ENCODE assay signal across 17 mouse cellular contexts in genomic region chr2:165248967-165249366, GRCm38 (mm10). TPM values are rescaled to one million over a fixed set of nuclear protein-coding genes. Genes with fewer than 3 reads are reported as not detected.
DNase-seq lines count a peak whose midpoint lies in the region; ATAC-seq lines count a peak whose summit lies in the region.
"Had no signal": no experiment of that assay in that cellular context is flagged by ENCODE, and none has a peak within 500 bp of the region (broad histone marks: within the 10 kb centered on the region; RNA-seq: fewer than 3 reads in every experiment).

No protein-coding gene starts in this region.

- DNase-seq in embryo, embryonic 11 days = peak; percentile 35
- no peak for DNase-seq in embryo, embryonic 9.5 days (ENCODE audit: extremely low spot score)
- no peak for DNase-seq in lung, postnatal 25 days (ENCODE audit: low spot score)
- DNase-seq in embryonic facial prominence, embryonic 11.5 days (ENCODE audit: low spot score) = peak; percentile 21
- DNase-seq in retina, embryonic 14.5 days (ENCODE audit: low spot score) = peak; percentile 91
- no peak for DNase-seq in urinary bladder, postnatal 14 days (ENCODE audit: low spot score)
- DNase-seq: heart, postnatal 36 days; kidney, postnatal 14 days; right cerebral cortex, adult 18-20 months; thymus, postnatal 25 days had no signal

- H3K4me3 ChIP-seq in lung, embryonic 15.5 days = no peak overlapping the region
- no peak overlapping the region for H3K4me3 ChIP-seq in embryonic facial prominence, embryonic 11.5 days (ENCODE audit: low read depth, low read length)
- H3K4me3 ChIP-seq: erythroblast, embryonic 14.5 days; heart, embryonic 12.5 days; liver, embryonic 12.5 days had no signal

- WGBS in lung, embryonic 15.5 days = 13% methylated on average over 3 of the region's 3 CpGs
- WGBS in embryonic facial prominence, embryonic 11.5 days = 11% methylated on average over 3 of the region's 3 CpGs

- ATAC-seq in lung, embryonic 15.5 days (ENCODE audit: borderline replicate concordance, extremely low read depth, low FRiP score, low TSS enrichment) = peak; percentile 77
- ATAC-seq in embryonic facial prominence, embryonic 11.5 days (replicated peaks; ENCODE audit: insufficient number of reproducible peaks, low FRiP score, low TSS enrichment, low read depth) = no peak
- ATAC-seq: liver, embryonic 12.5 days; Patski had no signal

- peaks cover 8% of the 10 kb centered on the region; the same call in 1 of the 2 replicates for H3K4me1 ChIP-seq in lung, embryonic 15.5 days
- no peaks in the 10 kb centered on the region for H3K4me1 ChIP-seq in embryonic facial prominence, embryonic 11.5 days (ENCODE audit: control insufficient read depth, insufficient read depth, low read length)
- H3K4me1 ChIP-seq: heart, embryonic 12.5 days; liver, embryonic 12.5 days had no signal

- H3K9ac ChIP-seq in lung, embryonic 15.5 days = no peak overlapping the region
- no peak overlapping the region for H3K9ac ChIP-seq in embryonic facial prominence, embryonic 11.5 days (replicated peaks; ENCODE audit: low read length)
- H3K9ac ChIP-seq: heart, embryonic 12.5 days; liver, embryonic 12.5 days had no signal

- no peak overlapping the region for H3K4me2 ChIP-seq in lung, embryonic 15.5 days
- H3K4me2 ChIP-seq in embryonic facial prominence, embryonic 11.5 days (ENCODE audit: low read depth, low read length) = no peak overlapping the region
- H3K4me2 ChIP-seq: heart, embryonic 12.5 days; liver, embryonic 12.5 days had no signal

- peaks cover 52% of the 10 kb centered on the region for H3K27me3 ChIP-seq in lung, embryonic 15.5 days
- H3K27me3 ChIP-seq in embryonic facial prominence, embryonic 11.5 days (ENCODE audit: control insufficient read depth, insufficient read depth, low read length) = peaks cover 22% of the 10 kb centered on the region

- no peaks in the 10 kb centered on the region for H3K9me3 ChIP-seq in lung, embryonic 15.5 days
- no peaks in the 10 kb centered on the region for H3K9me3 ChIP-seq in embryonic facial prominence, embryonic 11.5 days (replicated peaks; ENCODE audit: control insufficient read depth, low read length)
- H3K9me3 ChIP-seq: heart, embryonic 12.5 days; liver, embryonic 12.5 days had no signal

- H3K36me3 ChIP-seq in lung, embryonic 15.5 days = no peaks in the 10 kb centered on the region
- H3K36me3 ChIP-seq in embryonic facial prominence, embryonic 11.5 days (replicated peaks; ENCODE audit: control insufficient read depth, insufficient read depth, low read depth, low read length) = no peaks in the 10 kb centered on the region
- H3K36me3 ChIP-seq: heart, embryonic 12.5 days; liver, embryonic 12.5 days had no signal

- no peak overlapping the region for H3K27ac ChIP-seq in lung, embryonic 15.5 days
- no peak overlapping the region for H3K27ac ChIP-seq in embryonic facial prominence, embryonic 11.5 days (replicated peaks; ENCODE audit: low read depth, low read length)
- H3K27ac ChIP-seq: liver, embryonic 12.5 days; stomach, postnatal 0 days had no signal

RNA-seq across cellular contexts. Expression of gene Cdh22, which starts 14.3 kb away (rescaled TPM):
- 1.0 and 1.1 TPM in 2 replicates for polyA plus RNA-seq in lung, embryonic 15.5 days (2015; fragmentation: Nextera tagmentation; extraction: Ambion mirVana)
- 1.2 and 1.3 TPM in 2 replicates for polyA plus RNA-seq in embryonic facial prominence, embryonic 11.5 days (2014; fragmentation: Nextera tagmentation; extraction: Ambion mirVana)
- polyA plus RNA-seq: erythroblast, embryonic 14.5 days; gonadal fat pad, adult 2 months; heart, embryonic 12.5 days; Patski had no signal

RNA-seq across cellular contexts. Expression of gene Slc35c2, which starts 38.7 kb away (rescaled TPM):
- 48.0 and 48.7 TPM in 2 replicates for polyA plus RNA-seq in lung, embryonic 15.5 days (2015; fragmentation: Nextera tagmentation; extraction: Ambion mirVana)
- polyA plus RNA-seq in embryonic facial prominence, embryonic 11.5 days (2014; fragmentation: Nextera tagmentation; extraction: Ambion mirVana) = 38.6 and 41.8 TPM in 2 replicates

Comparison
In these comparisons a context has a peak if more than half of its experiments do, and no peak if none do; other contexts are left out.
1. DNase-seq: peak in embryo, embryonic 11 days (single experiment), embryonic facial prominence, embryonic 11.5 days (single experiment) and retina, embryonic 14.5 days (single experiment); none in embryo, embryonic 9.5 days (single experiment), lung, postnatal 25 days (single experiment) and urinary bladder, postnatal 14 days (single experiment).